Mouse (Mus musculus): ENCODE data around the gene Plvap.

DNA sequence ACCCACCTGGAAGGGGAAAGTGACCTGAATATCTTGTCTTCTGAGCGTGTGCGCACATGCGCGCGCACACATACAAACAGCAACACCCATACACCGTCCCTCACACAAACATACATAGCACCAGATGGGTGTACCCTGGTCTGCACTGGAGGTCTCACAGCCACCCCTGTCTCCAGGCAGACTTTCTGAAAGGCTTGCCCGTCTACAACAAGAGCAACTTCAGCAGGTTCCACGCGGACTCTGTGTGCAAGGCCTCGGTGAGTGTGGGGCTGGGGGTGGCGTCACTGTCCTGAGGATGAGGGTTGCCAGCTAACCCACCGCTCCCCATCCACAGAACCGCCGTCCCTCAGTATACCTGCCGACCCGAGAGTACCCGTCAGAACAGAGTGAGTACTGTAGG is 39.7 kb downstream of the Plvap start:
- TF ChIP-seq CTCF (IDR thresholded peaks at IDR 0.05): no peak
- TF ChIP-seq EP300 (IDR thresholded peaks at IDR 0.05): no peak

Data from lung, postnatal 0 days (tissue).